Mouse (Mus musculus): ENCODE results near the gene Zfp830.

- TF ChIP-seq EP300 (IDR thresholded peaks at IDR 0.05; ENCODE audit: low read depth) (no peak), CTCF (IDR thresholded peaks at IDR 0.05; ENCODE audit: low read depth) (no peak)
These were observed 8.2 kb upstream of the Zfp830 start for GRCm38 (mm10) chr11:82755919-82756318.
